Mouse (Mus musculus) cerebellum, adult 2 months (tissue): ENCODE measurements around the gene Slc7a1.

Source experiments
- CTCF ChIP-seq: fragments of 200-500 bp; IDR thresholded peaks from 2 replicates; pipeline ENCODE4 v1.5.1; 2011; ENCODE audit warnings: low read depth, mild to moderate bottlenecking, control low read depth, low read length, moderate library complexity, borderline replicate concordance; ENCODE audit not compliant: insufficient read depth
- POLR2A ChIP-seq: fragments of 200-500 bp; IDR thresholded peaks from 2 replicates; pipeline ENCODE4 v1.6.1; 2011; ENCODE audit warnings: low read length, control low read depth, borderline replicate concordance; ENCODE audit not compliant: insufficient read depth

DNA sequence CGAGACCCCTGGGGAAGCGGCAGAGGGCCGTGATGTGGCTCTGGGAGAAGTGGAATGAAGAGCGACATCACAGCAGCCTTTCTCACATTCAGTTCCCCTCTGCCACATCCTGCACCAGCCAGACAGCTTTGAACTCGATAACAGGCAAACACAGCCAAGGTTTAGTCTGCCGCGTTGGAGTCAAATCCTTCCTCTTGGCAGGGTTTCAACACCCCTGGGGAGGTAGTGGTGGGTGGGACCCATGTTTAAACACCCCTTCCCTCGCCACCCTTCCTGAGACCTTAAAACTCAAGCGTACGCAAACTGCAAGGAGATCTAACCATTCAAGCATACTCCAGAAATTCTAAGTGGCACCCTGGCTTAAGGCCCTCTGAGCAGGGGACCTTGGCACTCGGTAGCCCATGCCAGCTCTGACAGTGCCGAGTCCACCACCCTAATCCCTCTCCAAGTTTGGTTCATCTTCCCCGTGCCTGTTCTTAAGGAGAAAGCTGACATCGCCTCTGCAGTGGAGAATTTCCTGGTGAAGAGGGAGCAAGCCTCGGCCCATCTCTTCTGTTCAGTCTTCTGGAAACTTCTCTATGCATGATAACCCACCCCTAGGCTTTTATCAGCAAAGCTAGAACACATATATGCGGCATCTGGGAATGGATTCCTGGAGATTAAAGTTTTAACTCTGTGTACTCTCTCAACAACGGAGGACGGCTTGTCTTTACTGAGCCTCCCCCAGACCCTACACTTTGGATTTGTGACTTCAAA, 11.3 kb downstream of the Slc7a1 start:
- no peak for TF ChIP-seq POLR2A
- TF ChIP-seq CTCF, result no peak
